Mouse (Mus musculus) fat pad, adult 2 months (tissue): ENCODE data around the gene Ccdc86.

ENCODE experiments used
- DNase-seq: peaks from one replicate; pipeline ENCODE4 v3.0.0-alpha.2; 2011; ENCODE audit warnings: low read depth, low spot score; ENCODE audit errors: extremely low read depth

The Ccdc86 gene

DNA sequence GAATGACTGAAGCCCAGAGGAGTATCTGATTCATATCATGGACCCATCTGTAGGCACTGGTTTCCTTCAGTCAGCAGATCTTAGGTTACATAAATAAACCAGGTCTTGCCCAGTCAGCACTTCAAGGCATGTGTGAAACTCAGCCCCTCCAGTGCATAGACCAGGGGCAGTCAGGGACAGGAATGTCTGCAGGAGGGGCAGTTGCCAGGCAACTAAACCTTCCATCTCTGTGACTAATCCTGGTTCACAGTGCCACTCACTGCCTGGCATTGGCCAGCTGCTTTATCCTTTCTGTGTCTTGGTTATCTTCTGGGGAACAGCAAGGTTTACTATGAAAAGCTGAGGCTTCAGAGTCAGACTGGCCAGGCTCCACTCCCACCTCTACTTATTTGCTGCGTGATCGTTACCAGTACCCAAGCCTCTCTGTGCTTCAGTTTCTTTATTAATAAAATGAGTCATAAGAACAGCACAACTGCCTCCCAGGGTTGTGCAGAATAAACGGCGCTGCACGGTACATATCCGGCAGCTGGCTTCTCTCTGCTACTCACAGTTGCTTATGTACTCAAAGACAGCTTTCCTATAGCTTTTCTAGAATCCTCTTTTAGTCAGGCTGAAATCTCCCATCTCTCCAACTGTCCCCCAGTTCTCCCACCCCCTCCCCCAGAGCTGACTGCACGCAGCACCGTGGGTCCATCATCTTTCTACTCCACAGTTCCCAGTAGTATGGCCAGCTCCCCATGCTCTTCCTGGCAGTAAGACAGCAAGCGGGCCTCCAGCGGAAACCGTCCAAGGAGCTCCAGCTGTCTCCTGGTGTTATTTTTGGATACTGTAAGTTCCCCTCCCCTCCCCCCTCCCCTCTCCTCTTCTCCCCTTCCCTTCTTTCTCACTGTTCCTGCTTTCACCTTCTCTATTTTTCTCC lies 3.2 kb upstream of the Ccdc86 start:
- DNase-seq, result no peak

DNA sequence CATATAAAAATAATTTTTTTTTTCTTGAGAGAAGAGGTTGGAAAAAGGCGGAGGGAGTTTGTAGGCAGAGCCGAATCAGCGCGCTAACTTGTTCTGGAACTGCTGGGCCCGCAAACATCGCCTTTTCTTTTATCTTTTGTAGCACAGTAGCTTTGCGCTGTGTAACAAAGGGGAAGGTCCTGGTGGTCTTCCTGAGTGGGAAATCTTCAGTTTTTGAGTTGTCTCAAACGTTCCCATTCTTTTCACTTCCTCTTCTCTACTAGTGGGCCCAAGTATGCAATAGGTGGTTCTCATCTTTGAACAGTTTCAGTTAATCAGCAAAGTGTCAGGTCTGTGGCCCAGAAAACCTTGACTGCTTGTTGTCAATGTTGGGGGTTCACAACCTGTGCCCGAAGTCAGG lies 492 bp upstream of the Ccdc86 start:
- DNase-seq, result no peak

DNA sequence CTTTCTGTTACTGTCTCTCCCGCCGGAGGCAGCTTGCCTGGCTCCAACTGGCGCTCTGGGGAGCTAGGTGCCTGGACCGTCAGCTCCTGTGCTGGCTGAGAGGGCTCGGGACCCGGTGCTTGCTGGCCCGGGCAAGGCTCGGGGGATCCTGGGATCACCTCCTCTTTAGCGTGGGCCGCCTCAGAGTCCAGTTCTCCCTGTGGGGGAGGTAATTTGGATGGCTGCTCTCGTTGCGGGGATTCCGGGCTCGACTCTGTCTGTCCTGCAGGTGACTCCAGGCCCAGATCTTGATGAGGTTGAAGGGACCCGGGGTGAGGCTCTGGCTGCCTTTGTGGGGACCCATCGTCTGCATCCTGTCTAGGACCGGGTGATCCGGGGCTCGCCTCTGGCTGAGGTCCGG lies 650 bp downstream of the Ccdc86 start:
- DNase-seq, result no peak

DNA sequence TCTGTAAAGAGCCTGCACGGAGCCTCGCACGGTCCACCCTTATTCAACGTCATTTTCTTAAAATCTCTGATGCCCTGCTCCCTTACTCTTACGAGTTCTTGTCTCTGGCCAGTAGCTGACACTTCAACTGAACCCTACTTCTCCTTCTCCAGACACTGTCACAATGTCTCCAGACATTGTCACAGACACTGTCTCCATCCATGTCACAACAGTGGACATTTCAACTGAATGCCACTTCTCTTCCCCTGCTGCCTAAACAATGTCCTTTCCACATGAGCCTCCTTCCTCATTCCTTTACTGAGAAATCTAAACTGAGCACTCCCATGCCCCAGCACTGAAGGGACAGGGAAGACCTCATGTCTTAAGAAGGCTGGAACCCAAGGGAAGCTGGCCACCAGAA lies 1.8 kb downstream of the Ccdc86 start:
- DNase-seq, result no peak

DNA sequence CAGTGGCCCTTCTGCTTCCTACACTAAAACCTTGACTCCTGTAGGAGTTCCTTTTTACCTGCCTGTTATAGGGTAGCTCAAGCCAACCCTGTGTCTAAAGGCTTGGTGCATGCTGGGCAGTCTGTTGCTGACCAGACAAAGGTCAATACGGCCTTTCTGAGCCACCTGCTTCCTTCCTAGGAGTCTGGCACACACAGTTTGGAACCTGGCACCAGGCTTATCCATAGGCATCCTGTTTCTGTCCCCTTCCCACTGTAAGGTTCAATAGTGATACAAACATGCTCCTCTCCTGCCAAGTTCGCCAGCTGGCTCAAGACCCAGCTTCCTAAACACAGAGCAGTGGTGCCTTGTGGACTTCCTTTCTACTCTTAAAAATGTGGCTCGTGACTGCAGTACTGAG lies 2.6 kb downstream of the Ccdc86 start:
- no peak for DNase-seq

DNA sequence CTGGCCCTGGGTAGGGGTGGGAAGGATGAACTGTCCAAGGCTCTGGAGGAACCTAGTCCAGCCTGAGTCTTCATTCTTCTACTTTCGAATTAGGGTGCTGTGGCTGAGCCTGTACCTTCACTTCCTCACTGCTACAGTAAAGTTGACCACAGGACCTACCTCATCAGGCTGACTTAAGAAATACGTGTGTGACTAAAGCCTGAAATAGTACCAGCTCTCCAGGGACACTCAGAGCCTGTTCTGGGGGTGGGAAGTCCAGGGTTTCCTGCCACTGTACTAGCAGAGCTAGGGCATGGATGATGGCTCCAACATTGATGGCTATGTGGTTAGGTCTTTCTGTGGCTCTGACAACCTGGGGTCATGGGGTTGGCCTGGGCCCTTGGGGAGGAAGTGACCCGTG lies 5.1 kb downstream of the Ccdc86 start:
- no peak for DNase-seq

DNA sequence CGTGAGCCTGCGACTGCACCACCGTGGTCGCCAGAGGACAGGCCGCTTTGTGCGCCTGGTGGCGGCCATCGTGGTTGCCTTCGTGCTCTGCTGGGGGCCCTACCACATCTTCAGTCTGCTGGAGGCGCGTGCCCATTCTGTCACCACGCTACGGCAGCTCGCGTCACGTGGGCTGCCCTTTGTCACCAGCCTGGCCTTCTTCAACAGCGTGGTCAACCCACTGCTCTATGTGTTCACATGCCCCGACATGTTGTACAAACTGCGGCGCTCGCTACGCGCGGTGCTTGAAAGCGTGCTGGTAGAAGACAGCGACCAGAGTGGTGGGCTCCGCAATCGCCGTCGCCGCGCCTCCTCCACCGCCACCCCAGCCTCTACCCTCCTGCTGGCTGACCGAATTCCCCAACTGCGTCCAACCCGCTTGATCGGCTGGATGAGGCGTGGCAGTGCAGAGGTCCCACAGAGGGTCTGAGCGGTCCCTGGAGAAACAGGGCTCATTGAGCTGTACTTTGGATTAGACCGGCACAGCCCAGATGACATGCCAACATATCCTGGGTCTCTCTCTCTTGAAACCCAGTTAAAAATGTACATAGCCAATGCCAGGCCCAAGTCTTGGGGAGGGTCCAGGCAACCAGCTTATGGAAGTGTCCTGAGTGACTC lies 8.1 kb downstream of the Ccdc86 start:
- no peak for DNase-seq

DNA sequence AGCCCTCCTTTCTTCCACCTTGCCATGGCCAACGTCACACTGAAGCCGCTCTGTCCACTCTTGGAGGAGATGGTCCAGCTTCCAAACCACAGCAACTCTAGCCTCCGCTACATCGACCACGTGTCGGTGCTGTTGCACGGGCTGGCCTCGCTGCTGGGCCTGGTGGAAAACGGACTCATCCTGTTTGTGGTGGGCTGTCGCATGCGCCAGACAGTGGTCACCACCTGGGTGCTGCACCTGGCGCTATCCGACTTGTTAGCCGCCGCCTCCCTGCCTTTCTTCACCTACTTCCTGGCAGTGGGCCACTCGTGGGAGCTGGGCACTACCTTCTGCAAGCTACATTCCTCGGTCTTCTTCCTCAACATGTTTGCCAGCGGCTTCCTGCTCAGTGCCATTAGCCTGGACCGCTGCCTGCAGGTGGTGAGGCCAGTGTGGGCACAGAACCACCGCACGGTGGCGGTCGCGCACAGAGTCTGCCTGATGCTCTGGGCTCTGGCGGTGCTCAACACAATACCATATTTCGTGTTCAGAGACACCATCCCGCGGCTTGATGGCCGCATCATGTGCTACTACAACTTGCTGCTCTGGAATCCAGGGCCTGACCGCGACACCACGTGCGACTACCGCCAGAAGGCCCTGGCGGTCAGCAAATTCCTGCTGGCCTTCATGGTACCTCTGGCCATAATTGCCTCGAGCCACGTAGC lies 8.8 kb downstream of the Ccdc86 start:
- no peak for DNase-seq

DNA sequence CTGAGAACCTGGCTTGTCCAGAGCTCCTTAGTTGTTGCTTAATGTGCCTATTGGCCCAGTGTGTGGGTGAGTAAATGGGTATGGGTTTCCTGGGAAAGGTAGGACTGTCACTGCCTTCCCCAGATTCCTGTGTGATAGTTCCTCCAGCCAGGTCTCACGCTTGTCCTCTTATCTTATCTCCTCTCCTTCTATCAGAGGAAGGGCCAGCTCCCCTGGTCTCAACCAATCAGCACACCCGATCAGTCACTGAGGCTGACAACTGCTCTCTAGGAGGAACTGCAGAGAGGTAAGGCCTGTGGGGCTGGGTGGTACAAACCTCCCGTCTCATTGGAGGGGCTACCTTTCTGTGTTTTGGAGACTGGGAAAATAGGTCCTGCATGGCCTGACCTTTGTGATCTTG lies 10.3 kb downstream of the Ccdc86 start:
- no peak for DNase-seq

DNA sequence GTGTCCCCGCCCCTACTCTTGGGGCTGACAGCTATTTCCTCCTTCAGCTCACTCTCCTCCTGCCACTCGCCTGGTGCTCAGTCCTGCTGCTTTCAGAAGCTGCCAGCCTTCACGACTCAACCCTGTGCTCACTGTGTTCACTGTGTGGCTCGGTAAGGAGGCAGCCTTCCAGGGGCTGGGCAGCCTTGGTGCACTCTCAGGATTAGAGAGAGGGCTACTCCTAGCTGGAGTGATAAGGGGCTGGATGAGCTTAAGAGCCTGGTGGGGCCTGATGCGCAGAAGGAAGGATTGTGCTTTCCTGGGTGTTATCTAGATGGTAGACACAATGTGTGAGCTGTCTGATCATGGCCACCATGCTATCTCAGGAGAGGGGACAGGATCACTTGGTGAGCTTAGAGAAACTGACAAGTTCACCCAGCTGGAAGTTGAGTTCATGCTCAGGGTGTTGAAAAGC lies 11.9 kb downstream of the Ccdc86 start, which contains the start of gene Ptgdr2:
TSS of gene Ptgdr2 (plus strand) at position 51 of the 454 bp plus-strand sequence.
- DNase-seq, result no peak

DNA sequence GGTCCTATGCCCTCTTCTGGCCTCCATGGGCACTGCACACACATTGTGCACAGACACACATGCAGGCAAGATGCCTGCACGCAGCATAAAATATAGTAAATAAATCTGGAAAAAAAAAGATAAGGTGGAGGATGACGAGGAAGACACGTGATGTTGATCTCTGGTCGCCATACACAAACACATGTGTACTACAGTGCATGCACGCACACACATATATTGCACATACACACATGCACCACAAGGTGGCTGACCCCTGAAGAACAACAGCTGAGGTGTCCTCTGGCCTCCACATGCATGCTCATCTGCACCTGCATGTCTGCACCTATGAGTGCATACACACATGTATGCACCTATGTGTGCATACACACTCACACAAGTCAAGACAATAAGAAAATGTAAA lies 13.0 kb downstream of the Ccdc86 start:
- DNase-seq, result no peak

DNA sequence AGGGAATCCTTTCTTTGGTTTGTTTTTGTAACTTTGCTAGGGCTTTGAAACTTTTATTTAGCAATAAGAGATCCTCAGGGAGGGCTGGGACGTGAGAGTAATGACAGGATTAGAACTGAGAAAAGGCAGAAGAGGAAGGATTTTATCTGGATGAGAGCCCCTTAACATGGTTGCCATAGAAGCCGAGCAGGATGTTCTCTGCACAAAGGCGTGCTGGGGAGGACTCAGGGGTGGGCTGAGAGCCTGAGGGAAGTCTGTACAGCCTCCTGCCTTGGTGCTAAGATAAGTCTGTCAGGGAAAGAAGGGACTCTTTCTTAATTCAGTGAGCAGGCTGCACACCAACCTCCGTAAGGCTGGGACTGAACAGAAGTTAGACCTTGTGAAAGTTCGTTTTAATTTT lies 14.0 kb downstream of the Ccdc86 start:
- no peak for DNase-seq

DNA sequence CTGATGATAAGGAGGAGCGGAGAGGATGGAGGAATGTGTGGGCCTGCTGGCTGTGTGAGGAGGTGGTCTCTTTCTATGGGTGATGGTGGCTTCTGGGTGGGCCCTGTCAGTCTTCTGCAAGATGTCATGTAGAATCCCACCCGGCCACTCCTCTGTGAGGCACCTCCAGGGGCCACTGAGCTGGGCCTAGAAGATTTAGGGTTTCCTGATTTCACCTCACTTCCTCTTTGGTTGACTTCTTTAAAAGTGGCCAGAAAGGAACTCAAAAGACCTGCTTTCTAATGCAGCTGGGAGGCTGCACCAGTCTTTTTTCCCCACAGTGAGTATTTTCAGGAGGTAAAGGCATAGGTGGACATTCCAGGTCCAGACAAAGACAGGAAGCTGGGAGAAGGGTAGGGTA lies 18.4 kb downstream of the Ccdc86 start:
- DNase-seq, result no peak

DNA sequence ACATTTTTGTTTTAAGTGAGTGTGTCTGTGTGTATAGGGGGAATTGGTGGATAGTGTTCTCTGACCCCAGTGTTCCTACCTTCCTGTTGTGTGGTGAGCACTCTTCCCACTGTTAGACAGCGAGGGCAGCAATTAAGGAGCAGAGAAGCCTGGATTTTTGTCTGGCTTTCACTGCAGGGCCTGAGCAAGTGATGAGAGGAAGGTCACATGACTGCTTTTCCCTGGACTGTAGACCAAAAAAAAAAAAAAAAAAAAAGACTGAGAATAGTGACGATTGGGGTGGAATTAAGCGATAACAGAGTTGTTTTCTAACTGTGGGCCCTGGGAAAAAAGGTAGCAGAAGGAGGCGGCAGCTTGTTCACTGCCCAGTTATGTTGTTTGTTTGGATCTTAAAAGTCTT lies 22.4 kb downstream of the Ccdc86 start:
- no peak for DNase-seq

DNA sequence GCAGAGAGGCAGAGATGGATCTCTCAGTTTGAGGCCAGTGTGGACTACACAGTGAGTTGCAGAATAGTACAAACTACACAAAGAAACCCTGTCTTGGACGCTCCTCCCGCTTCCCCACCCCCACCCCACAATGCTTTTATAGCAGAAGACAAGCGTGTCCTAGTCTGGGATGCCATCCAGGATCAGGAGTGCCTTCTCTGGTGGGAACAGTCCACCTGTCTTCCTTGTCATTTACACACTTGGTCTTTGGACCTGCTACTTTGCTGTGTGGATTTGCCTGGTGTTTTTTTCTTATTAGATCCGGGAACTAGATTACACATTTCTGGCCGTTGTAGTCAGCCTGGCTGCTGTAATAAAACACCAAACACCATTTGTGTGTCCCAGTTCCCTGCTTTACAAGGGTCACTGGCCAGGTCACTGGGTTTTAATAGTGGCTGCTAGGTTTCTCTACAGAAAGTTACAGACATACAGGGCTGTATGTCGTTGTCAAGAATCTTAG lies 22.9 kb downstream of the Ccdc86 start:
- no peak for DNase-seq

DNA sequence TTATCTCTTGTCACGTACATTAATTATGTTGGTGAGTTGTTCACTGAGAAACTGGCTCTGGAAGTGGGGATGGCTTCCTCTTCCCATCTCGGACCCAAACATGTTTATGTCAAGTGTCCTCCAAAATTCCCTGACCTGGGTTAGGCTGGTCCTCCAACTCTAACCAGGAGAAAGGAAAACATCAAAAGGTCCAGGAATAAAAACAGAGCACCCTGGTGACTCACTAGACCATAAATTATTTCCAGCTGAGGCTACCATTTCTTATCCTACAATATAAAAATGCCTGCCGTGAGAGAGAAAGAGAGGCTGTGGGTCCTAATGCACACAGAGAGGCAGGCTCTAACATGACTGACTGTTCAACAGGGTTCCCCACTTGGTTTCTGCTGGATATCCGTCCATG lies 24.8 kb downstream of the Ccdc86 start:
- DNase-seq, result no peak

DNA sequence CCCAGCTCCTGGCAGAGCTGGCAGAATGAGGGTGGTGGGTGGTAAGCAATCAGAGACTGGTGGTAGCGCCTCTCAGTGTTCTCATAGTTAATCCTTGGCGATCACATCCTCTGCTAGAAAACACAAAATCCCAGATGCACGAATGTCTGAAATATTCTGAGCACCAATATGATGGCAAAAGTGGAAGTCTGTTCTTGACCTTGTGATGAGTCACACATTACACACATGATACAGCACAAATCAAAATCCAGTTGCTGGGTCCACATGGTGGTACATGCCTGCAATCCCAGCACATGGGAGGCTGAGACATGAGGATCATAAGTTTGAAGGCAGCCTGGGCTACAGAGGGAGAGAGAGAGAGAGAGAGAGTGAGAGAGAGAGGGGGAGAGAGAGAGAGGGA lies 28.0 kb downstream of the Ccdc86 start:
- no peak for DNase-seq

DNA sequence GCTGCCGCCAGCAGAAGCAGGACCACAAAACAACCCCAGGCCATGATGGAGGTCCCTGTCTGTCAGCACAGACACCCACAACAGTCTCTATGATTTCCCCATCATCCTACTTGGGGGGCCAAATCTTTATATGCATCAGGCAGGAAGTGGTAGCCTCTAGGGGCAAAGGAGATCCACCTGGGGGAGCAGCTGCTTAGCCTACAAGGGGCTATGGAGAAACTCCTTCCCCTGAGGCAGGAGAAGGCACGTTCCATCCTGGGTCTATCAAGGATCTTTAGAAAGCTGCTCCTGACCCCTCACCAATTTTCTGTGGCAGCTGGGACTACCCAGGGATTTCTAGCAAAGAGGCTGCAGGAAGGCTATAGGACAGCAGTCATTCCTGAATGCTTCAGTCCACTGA lies 28.5 kb downstream of the Ccdc86 start, which contains the start of gene Zp1:
TSS of gene Zp1 (minus strand) at position 101 of the 400 bp plus-strand sequence.
- DNase-seq, result no peak

DNA sequence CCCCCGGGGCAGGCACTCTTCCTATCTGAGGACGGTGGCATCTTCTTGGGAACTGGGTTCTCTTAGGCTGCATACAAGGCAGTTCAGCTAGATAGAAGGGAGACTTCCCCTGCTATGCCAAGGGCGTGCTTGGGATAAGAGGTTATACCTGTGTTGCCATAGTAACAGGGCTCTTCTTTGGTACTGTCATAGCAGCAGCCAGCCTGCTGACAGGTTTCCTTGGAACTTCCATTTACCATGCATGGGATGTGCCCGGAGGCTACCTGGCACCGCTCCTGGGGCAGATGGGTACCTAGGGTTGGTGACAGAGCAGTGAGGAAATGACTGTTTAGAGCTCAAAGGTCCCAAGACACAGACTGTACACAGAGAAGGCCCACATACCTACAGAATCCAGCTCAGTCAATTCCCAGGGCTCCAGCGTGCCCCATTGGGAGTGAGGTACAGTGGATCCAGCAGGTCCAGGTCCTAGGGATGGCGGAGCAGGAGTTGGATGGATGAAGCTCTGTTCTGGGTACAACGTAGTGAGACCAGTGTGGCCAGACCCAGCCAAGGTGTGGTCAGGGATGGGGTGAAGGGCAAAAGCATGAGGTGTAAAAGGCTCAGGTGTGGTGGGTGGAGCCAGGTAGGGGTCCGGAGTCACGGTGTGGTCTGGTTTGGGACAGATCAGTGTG lies 30.6 kb downstream of the Ccdc86 start:
- no peak for DNase-seq

DNA sequence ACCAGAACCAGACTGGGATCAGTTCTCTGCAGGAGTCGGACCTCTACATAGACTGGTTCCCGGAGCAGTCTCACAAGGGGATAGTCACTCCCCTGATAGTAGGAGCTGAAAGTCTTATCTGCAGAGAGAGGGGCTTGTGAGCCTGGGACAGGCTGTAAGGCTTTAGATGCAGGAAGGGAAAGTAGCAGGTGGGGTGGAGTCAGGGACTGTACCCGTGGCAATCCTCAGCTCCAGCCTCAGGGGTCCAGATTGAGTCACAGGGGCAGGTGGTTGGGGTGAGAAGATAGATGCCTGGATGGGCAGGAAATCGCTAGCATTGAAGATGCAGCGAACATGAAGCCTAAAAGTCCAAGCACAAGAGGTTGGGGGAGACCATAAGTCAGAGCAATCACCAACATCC lies 32.6 kb downstream of the Ccdc86 start:
- DNase-seq, result no peak

DNA sequence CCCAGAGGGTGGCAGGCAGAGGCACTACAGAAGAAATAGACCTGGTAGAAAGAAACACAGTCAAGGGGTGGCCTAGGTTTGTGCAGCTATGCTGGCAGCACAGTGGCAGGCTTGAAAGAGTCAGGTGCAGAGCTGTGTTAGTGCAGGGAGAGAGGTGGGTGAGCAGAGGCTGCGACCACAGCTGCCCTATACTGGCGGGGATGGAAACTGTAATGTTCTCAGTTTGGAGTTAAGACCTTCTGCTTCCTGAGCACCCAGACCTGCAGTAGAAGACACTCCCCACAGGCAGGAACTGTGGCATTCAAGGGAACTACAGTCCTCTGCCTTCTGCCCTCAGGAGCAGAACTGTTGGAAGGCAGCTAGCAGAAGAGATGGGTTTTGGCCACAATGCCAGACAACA lies 34.2 kb downstream of the Ccdc86 start:
- no peak for DNase-seq
